Mouse (Mus musculus): Measurements from ENCODE around the gene Nup205.

Gene Nup205

DNA sequence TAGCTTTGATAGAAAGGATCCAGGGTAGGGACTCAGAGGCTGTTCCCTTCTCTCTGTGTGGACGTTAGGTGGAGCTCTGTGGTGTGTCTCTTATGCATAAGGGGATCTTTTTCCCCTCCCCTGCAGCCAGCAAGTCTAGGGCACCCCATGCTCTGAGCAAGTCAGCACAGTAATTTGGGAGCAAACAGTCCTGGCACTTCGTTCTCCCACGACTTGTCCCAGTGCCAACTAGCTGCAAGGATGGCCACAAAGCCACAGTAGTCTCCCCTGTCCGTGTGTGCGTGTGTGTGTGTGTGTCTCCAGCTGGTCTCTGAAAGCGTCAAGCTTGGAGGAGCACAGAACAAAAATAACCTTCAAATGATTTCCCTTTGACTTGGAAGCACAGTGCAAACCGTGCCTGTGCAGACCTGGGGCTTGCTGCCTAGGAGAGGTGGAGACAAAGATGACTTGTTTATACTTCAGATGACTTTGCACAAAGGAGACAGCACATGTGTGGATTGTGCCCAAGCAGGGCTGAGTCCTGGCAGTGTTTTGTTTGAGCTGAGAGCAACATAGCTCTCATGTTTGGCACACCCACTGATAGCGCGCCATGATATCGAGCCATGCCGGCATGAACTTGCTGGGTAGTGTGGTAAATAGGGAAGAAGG, 111.0 kb downstream of the Nup205 start:
- no peak for DNase-seq (ENCODE audit: low spot score)

DNA sequence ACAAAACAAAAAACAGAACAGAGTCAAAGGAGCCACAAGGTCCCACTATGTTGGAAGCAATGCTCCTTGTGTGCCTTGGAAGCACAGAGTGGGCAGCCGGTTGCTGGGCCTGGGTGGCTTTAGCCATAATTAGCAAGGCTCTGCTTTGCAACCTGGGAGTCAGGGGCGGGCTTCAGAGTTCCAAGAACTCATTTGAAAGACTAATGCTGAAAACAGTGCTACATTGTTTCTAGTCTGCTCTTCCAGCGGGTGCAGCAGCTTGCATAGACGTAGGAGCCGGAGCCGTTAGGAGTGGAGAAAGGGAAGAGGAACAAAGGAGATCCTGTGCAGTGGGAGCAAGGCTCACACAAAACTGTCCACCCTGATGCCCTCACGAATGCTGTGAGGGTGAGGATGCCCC, 111.7 kb downstream of the Nup205 start:
- DNase-seq (ENCODE audit: low spot score), result no peak

DNA sequence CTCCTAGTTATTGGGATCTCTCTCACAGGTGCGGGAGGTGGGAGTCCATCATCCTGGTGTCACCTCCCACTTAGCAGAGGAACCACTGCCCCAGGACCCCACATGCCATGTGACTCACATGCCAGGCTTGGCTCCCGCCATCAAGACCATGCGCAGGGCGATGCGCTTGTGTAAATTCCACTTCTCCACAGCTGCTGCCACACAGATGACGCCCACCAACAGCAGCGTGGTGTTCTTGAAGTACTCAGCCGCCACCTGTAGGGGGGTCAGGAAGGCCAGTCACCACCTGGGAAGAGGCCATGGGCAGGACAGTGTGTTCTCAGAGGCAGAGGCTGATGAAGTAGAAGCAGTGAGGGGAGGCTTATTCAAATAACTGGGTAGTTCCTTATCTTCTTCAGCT, 112.5 kb downstream of the Nup205 start:
- no peak for DNase-seq (ENCODE audit: low spot score)

DNA sequence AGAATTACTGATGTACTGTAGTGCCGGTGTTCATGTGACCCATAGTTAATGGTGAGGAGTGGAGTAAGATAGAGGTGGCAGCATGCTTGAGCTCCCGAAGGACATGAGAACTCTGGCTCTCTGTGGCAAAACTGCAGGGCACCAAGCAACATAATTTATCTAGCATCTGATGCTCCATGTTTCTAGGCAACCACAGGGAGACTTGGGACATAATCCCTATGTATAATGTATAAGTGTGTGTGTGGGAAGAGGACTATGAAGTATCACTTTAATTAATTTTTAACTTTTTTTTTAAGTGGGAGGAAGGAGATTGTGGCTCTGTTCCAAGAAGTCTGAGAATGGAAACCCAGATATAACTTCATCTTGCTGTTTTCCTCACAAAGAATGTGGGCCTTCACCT, 117.7 kb downstream of the Nup205 start:
- DNase-seq (ENCODE audit: low spot score), result no peak

DNA sequence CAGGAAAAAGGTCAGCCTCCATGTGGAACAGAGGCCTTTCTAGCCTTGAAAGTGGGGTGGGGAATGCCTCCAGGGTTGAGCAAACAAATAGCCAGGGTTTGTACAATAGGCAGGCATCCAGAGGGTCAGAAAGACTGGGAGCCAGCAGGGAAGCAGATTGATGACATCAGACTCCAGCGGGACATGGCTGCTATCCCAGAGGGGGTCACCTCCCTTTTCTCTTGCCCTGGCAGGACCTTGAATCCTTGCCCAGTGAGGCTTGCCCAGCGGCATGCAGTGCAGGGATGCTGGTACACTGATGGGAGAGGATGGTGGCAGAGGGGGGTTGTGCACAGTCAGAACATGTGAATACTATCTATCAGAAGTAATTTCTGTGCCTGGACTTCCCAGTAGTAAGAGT, 119.8 kb downstream of the Nup205 start:
- DNase-seq (ENCODE audit: low spot score), result no peak

All from T-cell, adult 2 months (primary cell).